8 mouse cellular contexts compared by ENCODE assay signal in genomic region chr4:149166215-149166946, GRCm38 (mm10). TPM values are rescaled to one million over a fixed set of nuclear protein-coding genes. Genes with fewer than 3 reads are reported as not detected.
DNase-seq lines count a peak whose midpoint lies in the region; ATAC-seq and TF ChIP-seq lines count a peak whose summit lies in the region.

Pgd (minus strand) TSS chr4:149166771.

- peak; percentile 53 to 82 for TF ChIP-seq POLR2A in MEL (IDR thresholded peaks at IDR 0.05; ENCODE audit: control insufficient read depth in 1 of 2, insufficient read depth in 1 of 2, low read depth in 1 of 2, low read length in 2 of 2, poor library complexity in 1 of 2)
- TF ChIP-seq POLR2A in cerebellum, adult 2 months (IDR thresholded peaks at IDR 0.05; ENCODE audit: borderline replicate concordance, insufficient read depth, low read length), result peak; percentile 75

- no peak for TF ChIP-seq EP300 in MEL (IDR thresholded peaks at IDR 0.05; ENCODE audit: low read depth in 1 of 2, low read length in 2 of 2)

- no peak for TF ChIP-seq CTCF in MEL (IDR thresholded peaks at IDR 0.05 in 2 of 3, conservative IDR thresholded peaks at IDR 0.05 in 1 of 3; ENCODE audit: control insufficient read depth in 1 of 3, insufficient read depth in 1 of 3, low read depth in 2 of 3, low read length in 3 of 3, poor library complexity in 1 of 3, severe bottlenecking in 1 of 3)
- no peak for TF ChIP-seq CTCF in cerebellum, adult 2 months (IDR thresholded peaks at IDR 0.05; ENCODE audit: borderline replicate concordance, insufficient read depth, low read depth, low read length)

- peak within 1 kb of the TSS; percentile 90 for H3K27ac ChIP-seq in MEL (ENCODE audit: control insufficient read depth, low read depth, low read length)
- peak within 1 kb of the TSS; percentile 0; the same call in 1 of the 2 replicates for H3K27ac ChIP-seq in cerebellum, adult 2 months (ENCODE audit: insufficient read depth, low read length)
- peak within 1 kb of the TSS; percentile 88 for H3K27ac ChIP-seq in lung, embryonic 16.5 days (ENCODE audit: low read length)

- WGBS in cerebellum, adult 2 months, result under 1% methylated on average over 59 of the region's 59 CpGs
- under 1% methylated on average over 57 of the region's 59 CpGs for WGBS in lung, embryonic 16.5 days

- H3K79me2 ChIP-seq in MEL (ENCODE audit: control insufficient read depth, insufficient read depth, low read length, poor library complexity), result peaks cover 17% of the 10 kb centered on the region

- peaks cover 5 to 32% of the 10 kb centered on the region in 2 experiments for H3K36me3 ChIP-seq in MEL (ENCODE audit: control insufficient read depth in 1 of 2, insufficient read depth in 2 of 2, low read length in 2 of 2)
- peaks cover 2% of the 10 kb centered on the region; the same call in 1 of the 2 replicates for H3K36me3 ChIP-seq in lung, embryonic 16.5 days (ENCODE audit: control insufficient read depth, insufficient read depth, low read length)

- peak; percentile 98 for DNase-seq in MEL (ENCODE audit: low read depth, low spot score)
- DNase-seq in cerebellum, adult 2 months, result peak; percentile 96
- DNase-seq in forelimb bud, embryonic 11.5 days (ENCODE audit: low read depth, low spot score), result peak; percentile 95
- peak; percentile 91 for DNase-seq in layer of hippocampus, adult 9-10 months (ENCODE audit: low spot score)
- DNase-seq in ovary, postnatal 10 days (ENCODE audit: low spot score), result peak; percentile 91
- DNase-seq in thymus, postnatal 10 days (ENCODE audit: low spot score in 2 of 2), result peak; percentile 94 to 95

- H3K9me3 ChIP-seq in MEL (replicated peaks; ENCODE audit: insufficient read depth, low read length), result no peaks in the 10 kb centered on the region
- no peaks in the 10 kb centered on the region for H3K9me3 ChIP-seq in lung, embryonic 16.5 days (ENCODE audit: control insufficient read depth, low read length)

- peak within 1 kb of the TSS; percentile 96 for H3K4me2 ChIP-seq in lung, embryonic 16.5 days (ENCODE audit: low read depth, low read length)

- no peaks in the 10 kb centered on the region for H3K27me3 ChIP-seq in MEL (ENCODE audit: control insufficient read depth in 1 of 2, insufficient read depth in 2 of 2, low read length in 2 of 2)
- no peaks in the 10 kb centered on the region for H3K27me3 ChIP-seq in cerebellum, adult 2 months (ENCODE audit: control insufficient read depth, insufficient read depth, low read length)
- no peaks in the 10 kb centered on the region for H3K27me3 ChIP-seq in lung, embryonic 16.5 days (ENCODE audit: control insufficient read depth, insufficient read depth, low read depth, low read length)

- TF ChIP-seq RAD21 in MEL (IDR thresholded peaks at IDR 0.05; ENCODE audit: low read depth, low read length), result no peak

- H3K4me1 ChIP-seq in MEL (ENCODE audit: control insufficient read depth in 1 of 2, insufficient read depth in 2 of 2, low read length in 2 of 2), result peaks cover 7 to 20% of the 10 kb centered on the region in 2 experiments
- no peaks in the 10 kb centered on the region for H3K4me1 ChIP-seq in cerebellum, adult 2 months (ENCODE audit: control insufficient read depth, insufficient read depth, low read length)
- peaks cover 8% of the 10 kb centered on the region for H3K4me1 ChIP-seq in lung, embryonic 16.5 days (replicated peaks; ENCODE audit: control insufficient read depth, insufficient read depth, low read length)

- H3K4me3 ChIP-seq in MEL (ENCODE audit: control insufficient read depth in 1 of 2, insufficient read depth in 1 of 2, low read depth in 2 of 2, low read length in 2 of 2), result peak within 1 kb of the TSS; percentile 78 to 87
- peak within 1 kb of the TSS; percentile 73 for H3K4me3 ChIP-seq in cerebellum, adult 2 months (replicated peaks; ENCODE audit: insufficient read depth, low read depth, low read length)
- H3K4me3 ChIP-seq in lung, embryonic 16.5 days (ENCODE audit: low read length), result peak within 1 kb of the TSS; percentile 99

- ATAC-seq in hematopoietic stem cell, adult 5-6 weeks (replicated peaks in 1 of 2; ENCODE audit: insufficient read depth in 1 of 2, low FRiP score in 2 of 2, low TSS enrichment in 1 of 2, low read depth in 1 of 2, poor library complexity in 2 of 2, severe bottlenecking in 2 of 2), result peak; percentile 94 to 95
- ATAC-seq in lung, embryonic 16.5 days (ENCODE audit: low read depth), result peak; percentile 100

- peak within 1 kb of the TSS; percentile 88 for H3K9ac ChIP-seq in MEL (ENCODE audit: control insufficient read depth, low read depth, low read length, poor library complexity, severe bottlenecking)
- H3K9ac ChIP-seq in lung, embryonic 16.5 days (ENCODE audit: low read length), result peak within 1 kb of the TSS; percentile 91

TF ChIP-seq in MEL, 35 proteins besides CTCF, POLR2A, EP300 and RAD21:
- TF ChIP-seq UBTF (IDR thresholded peaks at IDR 0.05; ENCODE audit: borderline replicate concordance, insufficient read depth, low read depth, low read length) (no peak), MXI1 (IDR thresholded peaks at IDR 0.05; ENCODE audit: low read depth, low read length) (no peak), USF1 (IDR thresholded peaks at IDR 0.05; ENCODE audit: low read depth, low read length) (peak; percentile 91), NELFE (IDR thresholded peaks at IDR 0.05; ENCODE audit: low read depth, low read length) (peak; percentile 89), POLR2AphosphoS5 (IDR thresholded peaks at IDR 0.05; ENCODE audit: borderline replicate concordance, low read depth, low read length) (no peak), SIN3A (IDR thresholded peaks at IDR 0.05; ENCODE audit: low read length) (peak; percentile 98), TBP (IDR thresholded peaks at IDR 0.05; ENCODE audit: low read depth, low read length) (peak; percentile 81), GATA1 (IDR thresholded peaks at IDR 0.05; ENCODE audit: low read depth, low read length) (no peak), TAL1 (IDR thresholded peaks at IDR 0.05; ENCODE audit: low read length) (no peak), MYC (IDR thresholded peaks at IDR 0.05; ENCODE audit: low read depth, low read length) (no peak), TCF12 (IDR thresholded peaks at IDR 0.05; ENCODE audit: low read depth, low read length) (peak; percentile 57; the same call in 1 of the 2 replicates), USF2 (IDR thresholded peaks at IDR 0.05; ENCODE audit: borderline replicate concordance in 1 of 2, insufficient read depth in 1 of 2, low read depth in 1 of 2, low read length in 2 of 2) (no peak), E2F4 (IDR thresholded peaks at IDR 0.05; ENCODE audit: borderline replicate concordance, low read depth, low read length) (no peak), ETS1 (IDR thresholded peaks at IDR 0.05; ENCODE audit: low read depth, low read length) (peak; percentile 40; the same call in 1 of the 2 replicates), ELF1 (IDR thresholded peaks at IDR 0.05; ENCODE audit: low read depth, low read length) (no peak; the same call in 1 of the 2 replicates), JUND (IDR thresholded peaks at IDR 0.05; ENCODE audit: low read depth, low read length) (no peak), CHD1 (IDR thresholded peaks at IDR 0.05; ENCODE audit: low read depth, low read length) (no peak), HCFC1 (IDR thresholded peaks at IDR 0.05; ENCODE audit: low read depth, low read length) (peak; percentile 86), CHD2 (IDR thresholded peaks at IDR 0.05; ENCODE audit: low read length) (peak; percentile 83), MYB (IDR thresholded peaks at IDR 0.05; ENCODE audit: low read depth, low read length) (no peak), MEF2A (IDR thresholded peaks at IDR 0.05; ENCODE audit: extremely low read depth, insufficient replicate concordance, low read depth, low read length, poor library complexity, severe bottlenecking) (no peak), POLR2AphosphoS2 (IDR thresholded peaks at IDR 0.05; ENCODE audit: low read length) (peak; percentile 68; the same call in 1 of the 2 replicates), KAT2A (conservative IDR thresholded peaks at IDR 0.05; ENCODE audit: low read depth, low read length) (no peak), NRF1 (IDR thresholded peaks at IDR 0.05; ENCODE audit: insufficient read depth, low read depth, low read length, poor library complexity, severe bottlenecking) (0 out of 2 replicates have a peak, but pooled peaks have one; percentile 27), ZMIZ1 (IDR thresholded peaks at IDR 0.05; ENCODE audit: low read depth, low read length) (peak; percentile 73; the same call in 1 of the 2 replicates), MAFK (IDR thresholded peaks at IDR 0.05; ENCODE audit: borderline replicate concordance, low read depth, low read length) (no peak)

RNA-seq across cellular contexts. Expression of gene Pgd, which starts in this region (rescaled TPM):
- total RNA-seq in MEL (2012; rRNA removed), result 116 and 133 TPM in 2 replicates
- polyA plus RNA-seq in MEL (2012; ENCODE audit: insufficient read depth in 1 of 2, insufficient read length in 2 of 2, low read depth in 1 of 2, low replicate concordance in 2 of 2, missing spikeins in 1 of 2), result 100 to 1,000 TPM in 1 of 2 experiments, not detected in 1; 219 TPM
- polyA plus RNA-seq in cerebellum, adult 2 months (2012; rRNA removed), result 52.3 and 53.3 TPM in 2 replicates
- total RNA-seq in hematopoietic stem cell, adult 5-6 weeks (2017), result 29.9 and 40.2 TPM in 2 replicates
- polyA plus RNA-seq in lung, embryonic 16.5 days (2015; fragmentation: Nextera tagmentation; extraction: Ambion mirVana), result 108 and 115 TPM in 2 replicates

Comparison
In these comparisons a context has a peak if more than half of its experiments do, and no peak if none do; other contexts are left out.
1. Peak in every context shown above with its lines: DNase-seq, ATAC-seq, H3K4me3 ChIP-seq and H3K27ac ChIP-seq.
2. H3K27ac ChIP-seq: peak in every context shown above with its lines; median percentile 90 in MEL; 88 in lung, embryonic 16.5 days; 0 in cerebellum, adult 2 months.